Mouse (Mus musculus) small intestine, adult 2 months (tissue): ENCODE data around the gene Khdrbs2.

Experiments
- CTCF ChIP-seq: fragments of 200-500 bp; IDR thresholded peaks from 2 replicates; pipeline ENCODE4 v1.5.1; 2012; ENCODE audit warnings: low read depth, mild to moderate bottlenecking, control low read depth, inconsistent platforms, low read length, moderate library complexity, mixed read lengths; ENCODE audit not compliant: insufficient replicate concordance, insufficient read length; ENCODE audit errors: extremely low read depth
- POLR2A ChIP-seq: fragments of 200-500 bp; IDR thresholded peaks from 2 replicates; pipeline ENCODE4 v1.6.1; 2012; ENCODE audit warnings: low read depth, mild to moderate bottlenecking, control low read depth, inconsistent platforms, low read length, moderate library complexity

- no peak for TF ChIP-seq POLR2A
- no peak for TF ChIP-seq CTCF
These were observed 175.0 kb downstream of the Khdrbs2 start for GRCm38 (mm10) chr1:32347538-32347937.
